20 mouse cellular contexts compared by ENCODE assay signal in the genomic region with DNA sequence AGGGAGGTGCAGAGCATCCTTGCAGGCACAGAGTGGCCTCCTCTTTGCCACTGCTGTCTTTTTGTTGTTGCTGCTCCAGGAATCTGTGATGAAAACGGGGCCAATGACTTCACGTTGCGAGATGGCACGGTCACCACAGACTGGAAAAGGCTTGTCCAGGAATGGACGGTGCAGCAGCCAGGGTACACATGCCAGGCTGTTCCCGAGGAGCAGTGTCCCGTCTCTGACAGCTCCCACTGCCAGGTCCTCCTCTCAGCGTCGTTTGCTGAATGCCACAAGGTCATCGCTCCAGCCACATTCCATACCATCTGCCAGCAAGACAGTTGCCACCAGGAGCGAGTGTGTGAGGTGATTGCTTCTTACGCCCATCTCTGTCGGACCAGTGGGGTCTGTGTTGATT. TPM values are rescaled to one million over a fixed set of nuclear protein-coding genes. Genes with fewer than 3 reads are reported as not detected.
DNase-seq lines count a peak whose midpoint lies in the region; ATAC-seq lines count a peak whose summit lies in the region.
"Had no signal": no experiment of that assay in that cellular context is flagged by ENCODE, and none has a peak within 500 bp of the region (broad histone marks: within the 10 kb centered on the region; RNA-seq: fewer than 3 reads in every experiment).

No protein-coding gene starts in this region.

- no peak overlapping the region for H3K4me3 ChIP-seq in midbrain, embryonic 13.5 days (replicated peaks)
- H3K4me3 ChIP-seq: embryonic facial prominence, embryonic 13.5 days; forebrain, embryonic 12.5 days; heart, embryonic 12.5 days; hindbrain, embryonic 10.5 days; intestine, embryonic 15.5 days had no signal

- peak; percentile 45 for DNase-seq in brain, adult 2 months (ENCODE audit: low read depth, low spot score)
- DNase-seq in cerebellum, adult 11 months = peak; percentile 4
- DNase-seq in cerebellum, adult 8-10 months = peak; percentile 10
- peak; percentile 85 to 86 for DNase-seq in cerebellum, postnatal 14 days
- DNase-seq in urinary bladder, postnatal 14 days (ENCODE audit: low spot score) = no peak
- DNase-seq: adrenal gland, adult 8-10 months; gastrocnemius, postnatal 10 days; kidney, adult 18-20 months had no signal

- H3K4me2 ChIP-seq in midbrain, embryonic 13.5 days (replicated peaks) = no peak overlapping the region
- H3K4me2 ChIP-seq: embryonic facial prominence, embryonic 13.5 days; forebrain, embryonic 12.5 days; heart, embryonic 12.5 days; hindbrain, embryonic 14.5 days; intestine, embryonic 15.5 days had no signal

- no peaks in the 10 kb centered on the region for H3K4me1 ChIP-seq in midbrain, embryonic 13.5 days (replicated peaks)
- H3K4me1 ChIP-seq: forebrain, embryonic 12.5 days; hindbrain, embryonic 10.5 days; intestine, embryonic 15.5 days had no signal

- H3K9me3 ChIP-seq in midbrain, embryonic 13.5 days = no peaks in the 10 kb centered on the region
- H3K9me3 ChIP-seq: embryonic facial prominence, embryonic 13.5 days; forebrain, embryonic 12.5 days; heart, embryonic 12.5 days; hindbrain, embryonic 10.5 days; intestine, embryonic 15.5 days had no signal

- ATAC-seq in midbrain, embryonic 13.5 days = no peak
- ATAC-seq in granulocyte monocyte progenitor cell, adult 5-6 weeks (replicated peaks; ENCODE audit: poor library complexity, severe bottlenecking) = no peak
- ATAC-seq: forebrain, embryonic 16.5 days; intestine, embryonic 15.5 days had no signal

- WGBS in midbrain, embryonic 13.5 days = 81% methylated on average over 13 of the region's 13 CpGs

- H3K36me3 ChIP-seq in midbrain, embryonic 13.5 days = no peaks in the 10 kb centered on the region
- H3K36me3 ChIP-seq: embryonic facial prominence, embryonic 13.5 days; forebrain, embryonic 12.5 days; heart, embryonic 12.5 days; hindbrain, embryonic 10.5 days; intestine, embryonic 15.5 days had no signal

- no peaks in the 10 kb centered on the region for H3K27me3 ChIP-seq in midbrain, embryonic 13.5 days
- H3K27me3 ChIP-seq: embryonic facial prominence, embryonic 13.5 days; forebrain, embryonic 12.5 days; intestine, embryonic 15.5 days had no signal

- no peak overlapping the region for H3K9ac ChIP-seq in midbrain, embryonic 13.5 days (replicated peaks)
- H3K9ac ChIP-seq: embryonic facial prominence, embryonic 13.5 days; forebrain, embryonic 12.5 days; heart, embryonic 12.5 days; hindbrain, embryonic 14.5 days; intestine, embryonic 15.5 days had no signal

- no peak overlapping the region for H3K27ac ChIP-seq in midbrain, embryonic 13.5 days
- H3K27ac ChIP-seq: embryonic facial prominence, embryonic 13.5 days; forebrain, embryonic 12.5 days; hindbrain, embryonic 10.5 days; hindbrain, embryonic 14.5 days; intestine, embryonic 15.5 days had no signal

RNA-seq across cellular contexts. Expression of a gene that starts 33.3 kb away (rescaled TPM):
- 0.23 and 0.24 TPM in 2 replicates for polyA plus RNA-seq in midbrain, embryonic 13.5 days (2015; fragmentation: Nextera tagmentation; extraction: Ambion mirVana)
- total RNA-seq in granulocyte monocyte progenitor cell, adult 5-6 weeks (2014; fragmentation: Nextera tagmentation) = not detected in 2 replicates
- total RNA-seq in granulocyte monocyte progenitor cell, adult 5-6 weeks (2017) = not detected in 2 replicates
- total RNA-seq: heart, adult 8-10 months; heart, postnatal 25 days had no signal
- polyA plus RNA-seq: gonadal fat pad, adult 2 months had no signal
